Comparison of ENCODE assay signal across 15 mouse cellular contexts in genomic region chr6:50032894-50033595, GRCm38 (mm10).
A peak's percentile ranks its signal among the peaks of the same experiment; 100 is the strongest.
DNase-seq lines count a peak whose midpoint lies in the region; ATAC-seq and TF ChIP-seq lines count a peak whose summit lies in the region.
"Had no signal": no experiment of that assay in that cellular context is flagged by ENCODE, and none has a peak within 500 bp of the region (broad histone marks: within the 10 kb centered on the region; RNA-seq: fewer than 3 reads in every experiment).

No protein-coding gene starts in this region.

- 62% methylated on average over 15 of the region's 15 CpGs for WGBS in kidney, embryonic 16.5 days
- WGBS in hindbrain, postnatal 0 days = 30% methylated on average over 15 of the region's 15 CpGs

- no peak for TF ChIP-seq CTCF in cortical plate, adult 2 months (IDR thresholded peaks at IDR 0.05; ENCODE audit: extremely low read depth, insufficient read depth, low read length)
- TF ChIP-seq CTCF in hindbrain, postnatal 0 days (IDR thresholded peaks at IDR 0.05; ENCODE audit: low read depth) = peak; percentile 28

- H3K27me3 ChIP-seq in kidney, embryonic 16.5 days (ENCODE audit: insufficient read depth, low read length) = no peaks in the 10 kb centered on the region
- H3K27me3 ChIP-seq in hindbrain, postnatal 0 days (ENCODE audit: insufficient read depth, low read length) = no peaks in the 10 kb centered on the region
- H3K27me3 ChIP-seq: liver, embryonic 13.5 days had no signal

- ATAC-seq in frontal cortex, adult (ENCODE audit: low TSS enrichment) = peak; percentile 70
- no peak for ATAC-seq in kidney, embryonic 16.5 days (ENCODE audit: low FRiP score, low TSS enrichment)
- ATAC-seq in hindbrain, postnatal 0 days = peak; percentile 76

- H3K9ac ChIP-seq in kidney, embryonic 16.5 days (replicated peaks; ENCODE audit: low read length) = no peak overlapping the region
- no peak overlapping the region for H3K9ac ChIP-seq in hindbrain, postnatal 0 days (replicated peaks; ENCODE audit: low read length)
- H3K9ac ChIP-seq: liver, embryonic 13.5 days had no signal

- H3K27ac ChIP-seq in kidney, embryonic 16.5 days (ENCODE audit: low read length) = no peak overlapping the region
- no peak overlapping the region for H3K27ac ChIP-seq in cortical plate, adult 2 months (ENCODE audit: insufficient read depth, low read length)
- peak overlapping the region; percentile 17 for H3K27ac ChIP-seq in hindbrain, postnatal 0 days
- H3K27ac ChIP-seq: liver, embryonic 13.5 days; macrophage had no signal

- no peaks in the 10 kb centered on the region for H3K36me3 ChIP-seq in kidney, embryonic 16.5 days (ENCODE audit: insufficient read depth, low read length)
- no peaks in the 10 kb centered on the region for H3K36me3 ChIP-seq in hindbrain, postnatal 0 days (ENCODE audit: insufficient read depth, low read length)
- H3K36me3 ChIP-seq: liver, embryonic 13.5 days had no signal

- no peak for TF ChIP-seq POLR2A in cortical plate, adult 2 months (IDR thresholded peaks at IDR 0.05; ENCODE audit: extremely low read depth, insufficient read depth, low read length)

- no peaks in the 10 kb centered on the region for H3K9me3 ChIP-seq in kidney, embryonic 16.5 days (ENCODE audit: low read length)
- H3K9me3 ChIP-seq in hindbrain, postnatal 0 days (ENCODE audit: low read length) = no peaks in the 10 kb centered on the region
- H3K9me3 ChIP-seq: liver, embryonic 13.5 days had no signal

- H3K4me2 ChIP-seq in kidney, embryonic 16.5 days (replicated peaks; ENCODE audit: low read depth, low read length) = 0 out of 2 replicates have a peak overlapping the region, but pooled peaks have one; percentile 3
- H3K4me2 ChIP-seq in hindbrain, postnatal 0 days (ENCODE audit: low read depth, low read length) = peak overlapping the region; percentile 45
- H3K4me2 ChIP-seq: liver, embryonic 13.5 days had no signal

- no peak overlapping the region for H3K4me3 ChIP-seq in kidney, embryonic 16.5 days (ENCODE audit: low read length)
- peak overlapping the region; percentile 12; the same call in 1 of the 2 replicates for H3K4me3 ChIP-seq in cortical plate, adult 2 months (ENCODE audit: insufficient read depth, low read length)
- H3K4me3 ChIP-seq in hindbrain, postnatal 0 days (ENCODE audit: low read length) = no peak overlapping the region; the same call in 1 of the 2 replicates
- H3K4me3 ChIP-seq: liver, embryonic 13.5 days had no signal

- H3K4me1 ChIP-seq in kidney, embryonic 16.5 days (ENCODE audit: insufficient read depth, low read length) = peaks cover 20% of the 10 kb centered on the region; the same call in 1 of the 2 replicates
- H3K4me1 ChIP-seq in cortical plate, adult 2 months (ENCODE audit: control insufficient read depth, insufficient read depth, low read length) = no peaks in the 10 kb centered on the region
- no peaks in the 10 kb centered on the region; the same call in 1 of the 2 replicates for H3K4me1 ChIP-seq in hindbrain, postnatal 0 days (ENCODE audit: insufficient read depth, low read length)

- DNase-seq in frontal cortex, postnatal 10 days (ENCODE audit: low spot score in 2 of 2) = no peak
- no peak for DNase-seq in kidney, adult 8-10 months
- DNase-seq in hindbrain, postnatal 0 days (ENCODE audit: low spot score) = peak; percentile 52
- no peak for DNase-seq in urinary bladder, adult 2 months (ENCODE audit: low spot score)
- no peak for DNase-seq in liver
- DNase-seq: adrenal gland, postnatal 10 days; cerebellum, adult 8-10 months; gastrocnemius, postnatal 10 days; liver, embryonic 13.5 days; right cerebral cortex, postnatal 14 days; thymus, postnatal 4 days had no signal
